15 mouse cellular contexts compared by ENCODE assay signal in genomic region chr4:106982344-106983121, GRCm38 (mm10).
DNase-seq lines count a peak whose midpoint lies in the region; ATAC-seq lines count a peak whose summit lies in the region.
"Had no signal": no experiment of that assay in that cellular context is flagged by ENCODE, and none has a peak within 500 bp of the region (broad histone marks: within the 10 kb centered on the region; RNA-seq: fewer than 3 reads in every experiment).

No protein-coding gene starts in this region.

- no peak overlapping the region for H3K9ac ChIP-seq in hindbrain, embryonic 12.5 days
- H3K9ac ChIP-seq in intestine, embryonic 15.5 days: no peak overlapping the region
- H3K9ac ChIP-seq in liver, embryonic 15.5 days: no peak overlapping the region
- H3K9ac ChIP-seq: lung, embryonic 14.5 days had no signal

- H3K4me2 ChIP-seq in hindbrain, embryonic 12.5 days (replicated peaks): no peak overlapping the region
- H3K4me2 ChIP-seq in intestine, embryonic 15.5 days (replicated peaks): peak overlapping the region; percentile 24
- H3K4me2 ChIP-seq in liver, embryonic 15.5 days: no peak overlapping the region
- H3K4me2 ChIP-seq: lung, embryonic 14.5 days had no signal

- H3K9me3 ChIP-seq in hindbrain, embryonic 12.5 days (replicated peaks): no peaks in the 10 kb centered on the region
- H3K9me3 ChIP-seq in hindbrain, embryonic 10.5 days: no peaks in the 10 kb centered on the region
- no peaks in the 10 kb centered on the region for H3K9me3 ChIP-seq in intestine, embryonic 15.5 days
- no peaks in the 10 kb centered on the region for H3K9me3 ChIP-seq in liver, embryonic 15.5 days (replicated peaks)

- no peaks in the 10 kb centered on the region for H3K36me3 ChIP-seq in hindbrain, embryonic 12.5 days
- peaks cover 21% of the 10 kb centered on the region for H3K36me3 ChIP-seq in hindbrain, embryonic 10.5 days
- H3K36me3 ChIP-seq in intestine, embryonic 15.5 days: no peaks in the 10 kb centered on the region
- H3K36me3 ChIP-seq in liver, embryonic 15.5 days (replicated peaks): 0 out of 2 replicates have a peak, but pooled peaks cover 21% of the 10 kb centered on the region

- H3K27me3 ChIP-seq in hindbrain, embryonic 12.5 days: no peaks in the 10 kb centered on the region
- no peaks in the 10 kb centered on the region for H3K27me3 ChIP-seq in hindbrain, embryonic 10.5 days (ENCODE audit: insufficient read depth, poor library complexity, severe bottlenecking)
- H3K27me3 ChIP-seq in intestine, embryonic 15.5 days (replicated peaks): no peaks in the 10 kb centered on the region
- H3K27me3 ChIP-seq in liver, embryonic 15.5 days: no peaks in the 10 kb centered on the region
- H3K27me3 ChIP-seq: Patski had no signal

- H3K4me1 ChIP-seq in hindbrain, embryonic 12.5 days: peaks cover 96% of the 10 kb centered on the region
- H3K4me1 ChIP-seq in hindbrain, embryonic 10.5 days (replicated peaks): peaks cover 98% of the 10 kb centered on the region
- H3K4me1 ChIP-seq in intestine, embryonic 15.5 days (replicated peaks): peaks cover 70% of the 10 kb centered on the region
- peaks cover 90% of the 10 kb centered on the region for H3K4me1 ChIP-seq in liver, embryonic 15.5 days (replicated peaks)

- no peak overlapping the region for H3K4me3 ChIP-seq in hindbrain, embryonic 12.5 days
- no peak overlapping the region for H3K4me3 ChIP-seq in hindbrain, embryonic 10.5 days
- H3K4me3 ChIP-seq in intestine, embryonic 15.5 days (replicated peaks): no peak overlapping the region
- H3K4me3 ChIP-seq in liver, embryonic 15.5 days (replicated peaks): no peak overlapping the region

- no peak for DNase-seq in hindbrain, embryonic 10.5 days (ENCODE audit: low spot score)
- DNase-seq in A20 (ENCODE audit: low read depth, low spot score): peak; percentile 25
- no peak for DNase-seq in gastrocnemius, postnatal 4 days (ENCODE audit: low spot score in 2 of 2)
- no peak for DNase-seq in layer of hippocampus, adult 18-20 months (ENCODE audit: low spot score in 2 of 2)
- DNase-seq: adrenal gland, postnatal 10 days; cerebellum, adult 11 months; heart, adult 18-20 months; heart, postnatal 4 days; lung, embryonic 14.5 days; right cerebral cortex, postnatal 4 days had no signal

- peak overlapping the region; percentile 3; the same call in 1 of the 2 replicates for H3K27ac ChIP-seq in hindbrain, embryonic 12.5 days
- H3K27ac ChIP-seq in hindbrain, embryonic 10.5 days: no peak overlapping the region
- H3K27ac ChIP-seq in intestine, embryonic 15.5 days: peak overlapping the region; percentile 86
- peak overlapping the region; percentile 65 for H3K27ac ChIP-seq in liver, embryonic 15.5 days (replicated peaks)

- 60% methylated on average over 4 of the region's 4 CpGs for WGBS in hindbrain, embryonic 12.5 days
- WGBS in hindbrain, embryonic 10.5 days: 66% methylated on average over 4 of the region's 4 CpGs
- WGBS in intestine, embryonic 15.5 days: 31% methylated on average over 4 of the region's 4 CpGs
- WGBS in liver, embryonic 15.5 days (ENCODE audit: insufficient replicate concordance): 58% methylated on average over 4 of the region's 4 CpGs

- ATAC-seq in hindbrain, embryonic 12.5 days (ENCODE audit: low FRiP score): no peak
- peak; percentile 44 for ATAC-seq in intestine, embryonic 15.5 days
- no peak for ATAC-seq in liver, embryonic 15.5 days (ENCODE audit: insufficient read depth)
- no peak for ATAC-seq in cerebellum, adult (ENCODE audit: insufficient number of reproducible peaks, low FRiP score, low TSS enrichment)
- ATAC-seq: Patski had no signal
